Mouse (Mus musculus) ES-E14 (cell line): ENCODE measurements around the gene Gchfr.

Experiments used
- CHD2 ChIP-seq: IDR thresholded peaks from 2 replicates; pipeline ENCODE4 v1.6.1; 2014; ENCODE audit warnings: mild to moderate bottlenecking, low read depth, low read length, inconsistent platforms
- HCFC1 ChIP-seq: IDR thresholded peaks from 2 replicates; pipeline ENCODE4 v1.6.1; 2012; ENCODE audit warnings: low read length, inconsistent platforms, borderline replicate concordance; ENCODE audit not compliant: insufficient read depth
- MAFK ChIP-seq: IDR thresholded peaks from 2 replicates; pipeline ENCODE4 v1.6.1; 2014; ENCODE audit warnings: mild to moderate bottlenecking, low read depth, low read length, inconsistent platforms; ENCODE audit not compliant: insufficient read depth
- ZC3H11A ChIP-seq: IDR thresholded peaks from 2 replicates; pipeline ENCODE4 v1.6.1; 2012; ENCODE audit warnings: low read depth, mild to moderate bottlenecking, inconsistent platforms, low read length, borderline replicate concordance
- ZNF384 ChIP-seq: IDR thresholded peaks from 2 replicates; pipeline ENCODE4 v1.6.1; 2012; ENCODE audit warnings: low read depth, low read length, inconsistent platforms

GRCm38 (mm10) chr2:119152255-119152654, 15.3 kb upstream of the Gchfr start:
- TF ChIP-seq ZC3H11A (no peak), ZNF384 (no peak), HCFC1 (no peak), CHD2 (no peak), MAFK (no peak)
